Mouse (Mus musculus): ENCODE measurements around the gene Ern2. TPM values are rescaled to one million over a fixed set of nuclear protein-coding genes. Genes with fewer than 3 reads are reported as not detected.

Ern2 gene
- total and polyA plus RNA-seq, 2 experiments from 2014 or later: not detected

DNA sequence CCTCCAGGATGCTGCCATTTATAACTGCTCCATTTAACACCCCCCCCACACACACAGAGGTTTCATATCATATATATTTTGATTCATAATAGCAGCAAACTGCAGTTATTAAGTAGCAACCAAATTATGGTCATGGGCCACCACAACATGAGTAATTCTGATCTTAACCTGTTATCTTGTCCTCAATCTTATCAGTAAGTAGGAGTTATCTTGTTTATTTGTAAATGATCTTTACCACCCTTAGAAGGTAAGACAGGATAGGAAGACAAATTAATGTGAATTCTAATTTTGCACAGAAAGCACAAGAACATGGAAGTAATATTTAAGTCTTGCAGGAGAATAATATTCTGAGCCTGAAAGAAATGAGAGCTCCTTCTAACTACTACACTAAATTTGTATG is 54.2 kb downstream of the Ern2 start:
- Histone ChIP-seq H3K4me1 (ENCODE audit: control insufficient read depth, insufficient read depth) (0 out of 2 replicates have a peak, but pooled peaks cover 11% of the 10 kb centered on the region), H3K27ac (ENCODE audit: low read depth) (no peak overlapping the region), H3K9me3 (replicated peaks; ENCODE audit: control insufficient read depth, low read length) (no peaks in the 10 kb centered on the region), H3K4me3 (ENCODE audit: low read depth, low read length) (peak overlapping the region; percentile 87; the same call in 1 of the 2 replicates), H3K4me2 (ENCODE audit: low read depth, low read length) (peak overlapping the region; percentile 88), H3K36me3 (replicated peaks; ENCODE audit: control insufficient read depth, insufficient read depth, low read length) (peaks cover 32% of the 10 kb centered on the region), H3K27me3 (ENCODE audit: control insufficient read depth, insufficient read depth, low read length) (no peaks in the 10 kb centered on the region), H3K9ac (replicated peaks; ENCODE audit: low read depth, low read length) (no peak overlapping the region; the same call in 1 of the 2 replicates)
- DNase-seq (ENCODE audit: low spot score) (no peak), ATAC-seq (ENCODE audit: insufficient read depth, low read depth) (no peak)
- no peak for TF ChIP-seq CTCF (IDR thresholded peaks at IDR 0.05; ENCODE audit: low read depth)
- TF ChIP-seq EP300 (IDR thresholded peaks at IDR 0.05; ENCODE audit: low read depth): no peak

DNA sequence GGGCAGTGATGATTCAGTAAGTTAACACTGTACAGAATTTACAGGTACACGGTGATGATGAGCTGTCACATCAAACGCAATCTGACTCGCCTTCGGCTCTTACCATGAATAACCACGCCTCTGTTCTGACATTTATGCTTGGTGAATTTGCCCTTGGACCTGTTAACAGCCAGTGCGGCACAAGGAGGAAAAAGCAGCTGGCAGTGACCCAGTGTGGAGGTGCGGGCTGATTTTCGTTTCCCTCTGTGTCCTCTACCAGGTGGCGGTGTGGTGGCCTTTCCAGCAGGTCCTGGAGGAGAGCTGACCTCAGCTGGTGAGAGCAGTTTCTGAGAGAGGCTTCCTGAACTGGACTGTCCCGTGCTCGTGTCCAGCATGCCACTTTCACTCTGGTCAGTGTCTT is 59.1 kb downstream of the Ern2 start:
- ATAC-seq (ENCODE audit: insufficient read depth, low read depth): no peak
- Histone ChIP-seq H3K36me3 (replicated peaks; ENCODE audit: control insufficient read depth, insufficient read depth, low read length) (peaks cover 32% of the 10 kb centered on the region), H3K9ac (replicated peaks; ENCODE audit: low read depth, low read length) (no peak overlapping the region), H3K4me1 (ENCODE audit: control insufficient read depth, insufficient read depth) (0 out of 2 replicates have a peak, but pooled peaks cover 3% of the 10 kb centered on the region), H3K27ac (ENCODE audit: low read depth) (no peak overlapping the region), H3K4me2 (ENCODE audit: low read depth, low read length) (no peak overlapping the region), H3K9me3 (replicated peaks; ENCODE audit: control insufficient read depth, low read length) (no peaks in the 10 kb centered on the region), H3K27me3 (ENCODE audit: control insufficient read depth, insufficient read depth, low read length) (no peaks in the 10 kb centered on the region), H3K4me3 (ENCODE audit: low read depth, low read length) (no peak overlapping the region)
- no peak for DNase-seq (ENCODE audit: low spot score)
- WGBS: 90% methylated on average over 11 of the region's 11 CpGs
- TF ChIP-seq CTCF (IDR thresholded peaks at IDR 0.05; ENCODE audit: low read depth): no peak
- no peak for TF ChIP-seq EP300 (IDR thresholded peaks at IDR 0.05; ENCODE audit: low read depth)

GRCm38 (mm10) chr7:122125636-122126035 is 60.4 kb downstream of the Ern2 start:
- TF ChIP-seq EP300 (IDR thresholded peaks at IDR 0.05; ENCODE audit: low read depth) (no peak), CTCF (IDR thresholded peaks at IDR 0.05; ENCODE audit: low read depth) (no peak)
- Histone ChIP-seq H3K9me3 (replicated peaks; ENCODE audit: control insufficient read depth, low read length) (no peaks in the 10 kb centered on the region), H3K27ac (ENCODE audit: low read depth) (no peak overlapping the region), H3K4me1 (ENCODE audit: control insufficient read depth, insufficient read depth) (no peaks in the 10 kb centered on the region), H3K9ac (replicated peaks; ENCODE audit: low read depth, low read length) (no peak overlapping the region), H3K27me3 (ENCODE audit: control insufficient read depth, insufficient read depth, low read length) (no peaks in the 10 kb centered on the region), H3K4me3 (ENCODE audit: low read depth, low read length) (no peak overlapping the region), H3K4me2 (ENCODE audit: low read depth, low read length) (no peak overlapping the region), H3K36me3 (replicated peaks; ENCODE audit: control insufficient read depth, insufficient read depth, low read length) (peaks cover 36% of the 10 kb centered on the region)
- ATAC-seq (ENCODE audit: insufficient read depth, low read depth): no peak
- WGBS: 72% methylated on average over 8 of the region's 8 CpGs
- DNase-seq (ENCODE audit: low spot score): no peak

GRCm38 (mm10) chr7:122123518-122123917 is 62.5 kb downstream of the Ern2 start:
- Histone ChIP-seq H3K9ac (replicated peaks; ENCODE audit: low read depth, low read length) (no peak overlapping the region), H3K4me2 (ENCODE audit: low read depth, low read length) (no peak overlapping the region), H3K27me3 (ENCODE audit: control insufficient read depth, insufficient read depth, low read length) (no peaks in the 10 kb centered on the region), H3K9me3 (replicated peaks; ENCODE audit: control insufficient read depth, low read length) (no peaks in the 10 kb centered on the region), H3K27ac (ENCODE audit: low read depth) (no peak overlapping the region), H3K4me3 (ENCODE audit: low read depth, low read length) (no peak overlapping the region), H3K4me1 (ENCODE audit: control insufficient read depth, insufficient read depth) (no peaks in the 10 kb centered on the region), H3K36me3 (replicated peaks; ENCODE audit: control insufficient read depth, insufficient read depth, low read length) (peaks cover 44% of the 10 kb centered on the region)
- no peak for ATAC-seq (ENCODE audit: insufficient read depth, low read depth)
- no peak for DNase-seq (ENCODE audit: low spot score)
- 72% methylated on average over 4 of the region's 4 CpGs for WGBS
- no peak for TF ChIP-seq CTCF (IDR thresholded peaks at IDR 0.05; ENCODE audit: low read depth)
- no peak for TF ChIP-seq EP300 (IDR thresholded peaks at IDR 0.05; ENCODE audit: low read depth)

Other genes with a start within 250 kb of the Ern2 start
- 19.3 and 20.4 TPM in 2 replicates for gene Cog7, start 204.5 kb downstream of the Ern2 start, total RNA-seq (2014; rRNA removed; ENCODE audit: low replicate concordance)
- gene Cog7, start 204.5 kb downstream of the Ern2 start, polyA plus RNA-seq (2015; fragmentation: Nextera tagmentation; extraction: Ambion mirVana): 10.5 and 12.4 TPM in 2 replicates
- gene Gga2, start 165.0 kb downstream of the Ern2 start, total RNA-seq (2014; rRNA removed; ENCODE audit: low replicate concordance): 51.3 and 79.7 TPM in 2 replicates
- gene Gga2, start 165.0 kb downstream of the Ern2 start, polyA plus RNA-seq (2015; fragmentation: Nextera tagmentation; extraction: Ambion mirVana): 37.5 and 38.1 TPM in 2 replicates
- 54.7 and 65.5 TPM in 2 replicates for gene Ubfd1, start 119.0 kb downstream of the Ern2 start, total RNA-seq (2014; rRNA removed; ENCODE audit: low replicate concordance)
- gene Ubfd1, start 119.0 kb downstream of the Ern2 start, polyA plus RNA-seq (2015; fragmentation: Nextera tagmentation; extraction: Ambion mirVana): 22.6 and 25.5 TPM in 2 replicates
- 54.3 and 60.1 TPM in 2 replicates for gene Ears2, start 118.9 kb downstream of the Ern2 start, total RNA-seq (2014; rRNA removed; ENCODE audit: low replicate concordance)
- gene Ears2, start 118.9 kb downstream of the Ern2 start, polyA plus RNA-seq (2015; fragmentation: Nextera tagmentation; extraction: Ambion mirVana): 27.8 and 29.2 TPM in 2 replicates
- gene Ndufab1, start 84.3 kb downstream of the Ern2 start, total RNA-seq (2014; rRNA removed; ENCODE audit: low replicate concordance): 181 and 183 TPM in 2 replicates
- gene Ndufab1, start 84.3 kb downstream of the Ern2 start, polyA plus RNA-seq (2015; fragmentation: Nextera tagmentation; extraction: Ambion mirVana): 2,966 and 3,134 TPM in 2 replicates
- 0.97 and 6.4 TPM in 2 replicates for gene Palb2, start 53.2 kb downstream of the Ern2 start, total RNA-seq (2014; rRNA removed; ENCODE audit: low replicate concordance)
- gene Palb2, start 53.2 kb downstream of the Ern2 start, polyA plus RNA-seq (2015; fragmentation: Nextera tagmentation; extraction: Ambion mirVana): 2.4 and 3.7 TPM in 2 replicates
- 28.9 and 50.0 TPM in 2 replicates for gene Dctn5, start 53.2 kb downstream of the Ern2 start, total RNA-seq (2014; rRNA removed; ENCODE audit: low replicate concordance)
- gene Dctn5, start 53.2 kb downstream of the Ern2 start, polyA plus RNA-seq (2015; fragmentation: Nextera tagmentation; extraction: Ambion mirVana): 44.4 and 51.3 TPM in 2 replicates
- gene Plk1, start 26.8 kb downstream of the Ern2 start, total RNA-seq (2014; rRNA removed; ENCODE audit: low replicate concordance): 27.8 and 35.5 TPM in 2 replicates
- 22.8 and 23.3 TPM in 2 replicates for gene Plk1, start 26.8 kb downstream of the Ern2 start, polyA plus RNA-seq (2015; fragmentation: Nextera tagmentation; extraction: Ambion mirVana)
- gene Chp2, start 33.3 kb upstream of the Ern2 start, total RNA-seq (2014; rRNA removed; ENCODE audit: low replicate concordance): 5.2 TPM in 1 of 2 replicates, not detected in the other
- gene Chp2, start 33.3 kb upstream of the Ern2 start, polyA plus RNA-seq (2015; fragmentation: Nextera tagmentation; extraction: Ambion mirVana): 0.38 and 0.63 TPM in 2 replicates
- gene Prkcb, start 102.5 kb upstream of the Ern2 start, total RNA-seq (2014; rRNA removed; ENCODE audit: low replicate concordance): 1.9 and 6.9 TPM in 2 replicates
- gene Prkcb, start 102.5 kb upstream of the Ern2 start, polyA plus RNA-seq (2015; fragmentation: Nextera tagmentation; extraction: Ambion mirVana): 1.1 and 1.5 TPM in 2 replicates